Mouse (Mus musculus): Measurements from ENCODE around the gene Hat1. TPM values are rescaled to one million over a fixed set of nuclear protein-coding genes. Genes with fewer than 3 reads are reported as not detected.

Hat1 gene
- 52.7 and 66.2 TPM in 2 replicates for polyA plus RNA-seq (2011; ENCODE audit: insufficient read length, low read depth, missing spikeins)

DNA sequence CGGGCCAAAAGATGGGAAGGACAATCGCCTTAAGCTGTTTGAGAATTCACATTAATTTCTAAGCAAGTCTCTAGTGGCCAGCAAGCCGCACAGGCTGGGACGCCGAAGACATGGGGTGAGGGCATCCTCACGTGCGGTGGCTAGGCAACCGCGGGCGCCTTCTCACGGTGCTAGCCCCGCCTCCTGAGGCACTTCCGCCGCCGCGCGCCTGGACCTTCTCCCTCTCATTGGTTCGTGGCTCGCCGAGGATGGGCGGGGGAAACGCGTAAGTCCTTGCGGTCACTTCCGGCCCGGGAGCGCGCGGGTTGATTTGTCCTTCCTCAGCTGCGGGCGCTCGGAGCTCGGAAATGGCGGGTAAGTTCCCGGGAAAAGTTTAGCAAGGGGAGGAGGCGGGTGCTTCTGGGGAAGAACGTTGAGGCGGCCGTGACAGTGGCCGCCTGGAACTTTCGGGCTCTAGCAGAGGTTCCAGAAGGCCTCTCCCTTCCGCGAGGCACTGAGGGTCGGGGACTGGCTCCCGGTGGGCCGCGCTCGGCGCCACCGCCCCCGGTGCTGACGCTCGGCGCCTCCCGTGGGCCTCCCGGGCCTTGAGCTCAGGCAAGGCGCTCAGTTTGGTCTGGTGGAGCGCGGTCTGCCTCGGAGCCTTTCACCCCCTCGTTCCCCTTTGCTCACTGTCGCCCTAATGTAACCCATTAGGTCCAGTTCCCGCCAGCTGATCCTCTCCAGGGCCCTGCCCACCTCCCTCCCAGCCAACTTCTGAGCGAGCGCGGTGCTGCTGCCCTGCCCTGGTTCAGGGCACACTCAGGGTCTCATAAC, at the start of gene Hat1:
Hat1 (plus strand) TSS at position 8 of the 813 bp plus-strand sequence.
- peak within 1 kb of the TSS; percentile 81 for H3K4me3 ChIP-seq (ENCODE audit: insufficient read depth, low read length)
- TF ChIP-seq CTCF (IDR thresholded peaks at IDR 0.05; ENCODE audit: borderline replicate concordance, insufficient read depth, low read length) (no peak), POLR2A (IDR thresholded peaks at IDR 0.05; ENCODE audit: low read depth, low read length) (peak; percentile 66)
- H3K4me1 ChIP-seq (ENCODE audit: control insufficient read depth, insufficient read depth, low read length): no peaks in the 10 kb centered on the region
- 0 out of 2 replicates have a peak within 1 kb of the TSS, but pooled peaks have one; percentile 6 for H3K27ac ChIP-seq (ENCODE audit: insufficient read depth, low read length)

DNA sequence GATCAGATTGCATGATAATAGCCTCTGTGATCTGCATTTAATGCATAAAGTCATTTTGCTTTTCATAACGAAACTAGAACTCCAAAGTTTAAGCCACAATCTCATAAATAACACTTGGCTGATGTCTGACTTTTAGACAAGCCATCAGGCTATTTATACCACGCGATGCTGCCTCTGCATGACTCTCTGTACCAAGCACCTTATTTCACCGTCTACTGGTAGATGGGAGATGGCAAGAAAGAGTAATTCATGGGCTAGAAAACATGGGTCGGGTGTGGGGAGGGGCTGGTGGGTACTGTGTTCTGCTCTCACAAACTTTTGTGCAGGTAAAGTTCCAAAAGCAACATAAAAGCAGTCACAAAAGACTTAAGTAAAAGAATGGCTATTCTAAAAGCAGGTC, 48.6 kb upstream of the Hat1 start:
- no peak overlapping the region for H3K4me3 ChIP-seq (ENCODE audit: insufficient read depth, low read length)
- H3K4me1 ChIP-seq (ENCODE audit: control insufficient read depth, insufficient read depth, low read length): no peaks in the 10 kb centered on the region
- TF ChIP-seq CTCF (IDR thresholded peaks at IDR 0.05; ENCODE audit: borderline replicate concordance, insufficient read depth, low read length) (no peak), POLR2A (IDR thresholded peaks at IDR 0.05; ENCODE audit: low read depth, low read length) (no peak)
- H3K27ac ChIP-seq (ENCODE audit: insufficient read depth, low read length): no peak overlapping the region

DNA sequence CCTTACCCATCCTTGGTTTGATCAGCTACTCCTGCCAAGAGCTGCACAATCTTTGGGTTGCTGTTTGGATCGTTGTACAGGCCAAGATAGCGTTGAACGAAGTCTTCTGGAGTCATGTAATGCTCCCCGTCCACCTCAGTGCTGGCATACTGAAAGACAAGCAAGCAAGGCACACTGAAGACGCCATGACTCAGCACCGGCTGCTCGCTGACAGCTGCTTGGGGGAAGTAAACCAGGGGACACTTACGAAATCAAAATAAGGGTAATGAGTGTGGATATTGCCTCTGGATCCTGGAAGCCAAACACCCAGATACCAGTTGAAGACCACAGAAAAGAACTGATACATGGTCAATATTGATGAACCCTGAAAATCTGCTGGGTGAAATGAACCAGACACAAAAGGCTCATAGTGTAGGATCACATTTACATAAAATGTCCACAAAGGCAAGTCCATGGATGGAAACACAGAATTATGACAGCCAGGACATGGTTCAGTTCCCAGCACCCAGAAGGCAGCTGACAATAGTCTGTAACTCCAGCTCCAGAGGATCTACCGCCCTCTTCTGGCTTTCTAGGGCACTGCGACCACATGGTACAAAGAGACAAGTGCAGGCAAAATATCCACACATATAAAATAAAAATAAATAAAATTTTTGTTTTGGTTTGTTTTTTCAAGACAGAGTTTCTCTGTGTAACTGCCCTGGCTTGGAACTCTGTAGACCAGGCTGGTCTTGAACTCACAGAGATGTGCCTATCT, 44.7 kb upstream of the Hat1 start:
- TF ChIP-seq CTCF (IDR thresholded peaks at IDR 0.05; ENCODE audit: borderline replicate concordance, insufficient read depth, low read length) (no peak), POLR2A (IDR thresholded peaks at IDR 0.05; ENCODE audit: low read depth, low read length) (no peak)
- no peak overlapping the region for H3K27ac ChIP-seq (ENCODE audit: insufficient read depth, low read length)
- no peak overlapping the region for H3K4me3 ChIP-seq (ENCODE audit: insufficient read depth, low read length)

DNA sequence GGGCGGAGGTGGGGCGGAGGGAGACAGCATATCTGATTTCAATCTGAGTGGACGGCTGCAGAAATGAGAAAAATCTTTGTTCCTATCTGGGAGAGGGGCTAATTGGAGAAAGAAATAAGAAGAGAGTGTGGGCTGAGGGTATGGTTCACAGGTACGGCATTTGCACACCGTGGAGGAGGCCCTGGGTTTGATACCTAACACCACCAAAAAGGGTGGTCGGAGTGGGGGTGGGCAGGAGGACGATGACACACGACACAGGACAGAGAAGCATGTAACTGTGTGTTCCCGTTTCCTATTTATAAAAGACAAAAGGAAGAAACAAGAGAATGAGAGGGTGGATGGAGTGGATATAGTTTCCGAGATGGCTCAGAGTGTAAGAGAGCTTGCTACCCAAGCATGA, 41.6 kb upstream of the Hat1 start:
- no peaks in the 10 kb centered on the region for H3K4me1 ChIP-seq (ENCODE audit: control insufficient read depth, insufficient read depth, low read length)
- no peak overlapping the region for H3K27ac ChIP-seq (ENCODE audit: insufficient read depth, low read length)
- no peak overlapping the region for H3K4me3 ChIP-seq (ENCODE audit: insufficient read depth, low read length)
- TF ChIP-seq POLR2A (IDR thresholded peaks at IDR 0.05; ENCODE audit: low read depth, low read length) (no peak), CTCF (IDR thresholded peaks at IDR 0.05; ENCODE audit: borderline replicate concordance, insufficient read depth, low read length) (no peak)

More for the DNA sequence above, 44.7 kb upstream of the Hat1 start:
- no peaks in the 10 kb centered on the region for H3K4me1 ChIP-seq (ENCODE audit: control insufficient read depth, insufficient read depth, low read length)

GRCm38 (mm10) chr2:71347732-71348490, 40.8 kb upstream of the Hat1 start:
- no peak for TF ChIP-seq CTCF (IDR thresholded peaks at IDR 0.05; ENCODE audit: borderline replicate concordance, insufficient read depth, low read length)
- no peak for TF ChIP-seq POLR2A (IDR thresholded peaks at IDR 0.05; ENCODE audit: low read depth, low read length)
- Histone ChIP-seq H3K4me3 (ENCODE audit: insufficient read depth, low read length) (no peak overlapping the region), H3K4me1 (ENCODE audit: control insufficient read depth, insufficient read depth, low read length) (no peaks in the 10 kb centered on the region), H3K27ac (ENCODE audit: insufficient read depth, low read length) (no peak overlapping the region)

- Histone ChIP-seq H3K4me1 (ENCODE audit: control insufficient read depth, insufficient read depth, low read length) (no peaks in the 10 kb centered on the region), H3K27ac (ENCODE audit: insufficient read depth, low read length) (no peak overlapping the region), H3K4me3 (ENCODE audit: insufficient read depth, low read length) (no peak overlapping the region)
- TF ChIP-seq POLR2A (IDR thresholded peaks at IDR 0.05; ENCODE audit: low read depth, low read length) (no peak), CTCF (IDR thresholded peaks at IDR 0.05; ENCODE audit: borderline replicate concordance, insufficient read depth, low read length) (no peak)
Observed at GRCm38 (mm10) chr2:71349511-71349910, 39.2 kb upstream of the Hat1 start.

GRCm38 (mm10) chr2:71350181-71350580, 38.6 kb upstream of the Hat1 start:
- TF ChIP-seq CTCF (IDR thresholded peaks at IDR 0.05; ENCODE audit: borderline replicate concordance, insufficient read depth, low read length) (no peak), POLR2A (IDR thresholded peaks at IDR 0.05; ENCODE audit: low read depth, low read length) (no peak)
- Histone ChIP-seq H3K27ac (ENCODE audit: insufficient read depth, low read length) (no peak overlapping the region), H3K4me1 (ENCODE audit: control insufficient read depth, insufficient read depth, low read length) (no peaks in the 10 kb centered on the region), H3K4me3 (ENCODE audit: insufficient read depth, low read length) (no peak overlapping the region)

DNA sequence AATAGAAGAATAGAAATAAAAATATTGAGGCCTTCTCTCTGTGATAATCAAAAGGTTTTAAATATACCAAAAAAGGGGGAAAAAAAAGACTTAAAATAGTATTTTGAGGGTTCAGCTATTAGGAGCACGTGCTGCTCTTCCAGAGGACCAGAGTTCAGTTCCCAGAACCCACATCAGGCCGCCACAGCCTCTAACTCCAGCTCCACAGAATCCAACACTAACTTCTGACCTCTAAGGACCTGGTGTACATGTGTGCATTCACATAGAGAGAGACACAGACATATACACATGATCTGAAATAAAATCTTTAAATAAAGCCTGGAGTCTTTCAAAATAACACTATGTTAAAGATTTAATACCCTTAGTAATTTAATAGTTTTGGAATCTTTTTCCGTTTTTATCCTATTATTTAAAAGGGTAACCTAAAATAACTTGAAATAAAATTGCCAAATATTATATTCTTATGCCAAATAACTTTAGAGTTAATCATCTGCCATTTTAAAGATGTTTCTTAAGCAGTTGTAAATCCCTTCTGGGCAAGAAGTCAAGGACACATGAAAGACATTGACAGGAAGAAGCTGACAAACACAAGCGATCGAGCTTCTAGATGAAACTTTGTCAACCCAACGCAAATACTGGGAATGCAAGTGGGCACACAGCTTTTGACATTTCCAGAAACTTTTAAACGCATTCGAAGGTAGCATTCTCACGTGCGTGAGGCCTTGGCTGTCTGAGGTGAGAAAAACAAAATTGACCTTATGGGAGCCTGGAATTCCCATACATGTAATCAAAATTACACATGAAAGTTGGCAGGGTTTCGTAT, 37.6 kb upstream of the Hat1 start:
- Histone ChIP-seq H3K4me3 (ENCODE audit: insufficient read depth, low read length) (no peak overlapping the region), H3K27ac (ENCODE audit: insufficient read depth, low read length) (no peak overlapping the region), H3K4me1 (ENCODE audit: control insufficient read depth, insufficient read depth, low read length) (no peaks in the 10 kb centered on the region)
- TF ChIP-seq POLR2A (IDR thresholded peaks at IDR 0.05; ENCODE audit: low read depth, low read length) (no peak), CTCF (IDR thresholded peaks at IDR 0.05; ENCODE audit: borderline replicate concordance, insufficient read depth, low read length) (no peak)

- H3K4me3 ChIP-seq (ENCODE audit: insufficient read depth, low read length): no peak overlapping the region
- no peak overlapping the region for H3K27ac ChIP-seq (ENCODE audit: insufficient read depth, low read length)
- no peaks in the 10 kb centered on the region for H3K4me1 ChIP-seq (ENCODE audit: control insufficient read depth, insufficient read depth, low read length)
- no peak for TF ChIP-seq CTCF (IDR thresholded peaks at IDR 0.05; ENCODE audit: borderline replicate concordance, insufficient read depth, low read length)
Observed at GRCm38 (mm10) chr2:71351727-71351987, 37.1 kb upstream of the Hat1 start.
